Mouse (Mus musculus) G1E (cell line): ENCODE results near the gene Map4k4.

ENCODE experiments used
- CTCF ChIP-seq: IDR thresholded peaks from 2 replicates; pipeline ENCODE4 v1.5.1; 2012; ENCODE audit warnings: low read depth, low read length, inconsistent platforms, mixed read lengths
- GATA2 ChIP-seq: IDR thresholded peaks from 2 replicates; pipeline ENCODE4 v1.6.1; 2012; ENCODE audit warnings: low read depth, low read length, inconsistent platforms, borderline replicate concordance

DNA sequence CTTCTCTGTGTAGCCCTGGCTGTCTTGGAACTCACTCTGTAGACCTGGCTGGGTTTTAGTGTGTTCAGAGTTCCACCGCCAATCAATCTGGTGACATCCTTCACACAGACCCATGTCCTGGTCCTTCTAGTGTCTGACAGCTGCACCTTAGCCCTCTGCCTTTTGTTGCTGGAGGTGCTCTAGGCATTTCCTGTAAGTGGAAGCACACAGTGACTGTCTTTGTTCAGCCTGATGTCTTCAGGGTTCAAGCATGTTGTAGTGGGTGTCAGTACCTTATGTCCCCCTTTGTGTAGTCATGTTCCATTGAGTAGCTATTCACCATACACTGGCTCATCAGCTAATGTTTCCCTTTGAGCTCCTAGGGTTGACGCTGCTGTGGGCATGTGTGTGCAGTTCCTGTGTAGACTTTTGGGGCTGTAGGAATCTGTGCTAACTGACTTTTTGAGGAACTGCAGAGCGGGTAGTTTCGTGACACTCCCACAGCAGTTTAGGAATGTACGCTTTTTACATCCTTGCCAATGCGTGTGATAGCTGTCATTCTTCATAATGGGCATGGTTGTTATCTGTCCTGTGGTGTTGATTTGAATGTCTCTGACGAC, 17.9 kb downstream of the Map4k4 start:
- TF ChIP-seq CTCF (no peak), GATA2 (no peak)
